Mouse (Mus musculus): ENCODE data around the gene Mif4gd.

GRCm38 (mm10) chr11:115626824-115627616 lies 14.3 kb upstream of the Mif4gd start:
- TF ChIP-seq CTCF (IDR thresholded peaks at IDR 0.05; ENCODE audit: borderline replicate concordance, insufficient read depth, low read depth, low read length) (no peak), POLR2A (IDR thresholded peaks at IDR 0.05; ENCODE audit: borderline replicate concordance, insufficient read depth, low read length) (no peak)
